Mouse (Mus musculus): ENCODE data around the gene Lrrc56.

The Lrrc56 gene

DNA sequence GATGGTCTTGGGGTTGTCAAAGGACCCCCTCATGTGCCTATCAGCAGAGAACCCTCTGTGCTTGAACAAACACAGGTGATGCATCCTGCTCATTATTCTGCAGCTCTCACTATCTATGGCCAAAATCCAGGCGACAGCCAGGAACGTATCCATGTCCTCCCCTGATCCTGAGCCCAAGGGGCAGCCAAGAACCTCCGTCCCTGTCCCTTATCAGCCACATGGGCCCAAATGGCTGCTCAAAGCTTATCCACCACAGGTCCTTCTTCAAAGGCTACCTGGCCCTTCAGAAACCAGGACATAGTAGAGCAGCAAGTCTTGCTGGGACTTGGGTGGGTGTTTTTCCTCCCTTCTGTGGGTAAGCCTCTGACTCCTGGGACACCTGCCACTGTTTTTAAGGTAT lies 5.8 kb upstream of the Lrrc56 start:
- Histone ChIP-seq H3K4me3 (replicated peaks; ENCODE audit: low read length) (no peak overlapping the region), H3K9me3 (ENCODE audit: low read length) (no peaks in the 10 kb centered on the region), H3K4me1 (replicated peaks; ENCODE audit: low read depth, low read length) (peaks cover 26% of the 10 kb centered on the region), H3K27me3 (ENCODE audit: insufficient read depth, low read length) (no peaks in the 10 kb centered on the region), H3K36me3 (ENCODE audit: insufficient read depth, low read length) (peaks cover 42% of the 10 kb centered on the region)
- no peak for TF ChIP-seq CTCF (conservative IDR thresholded peaks at IDR 0.05; ENCODE audit: low read length)

DNA sequence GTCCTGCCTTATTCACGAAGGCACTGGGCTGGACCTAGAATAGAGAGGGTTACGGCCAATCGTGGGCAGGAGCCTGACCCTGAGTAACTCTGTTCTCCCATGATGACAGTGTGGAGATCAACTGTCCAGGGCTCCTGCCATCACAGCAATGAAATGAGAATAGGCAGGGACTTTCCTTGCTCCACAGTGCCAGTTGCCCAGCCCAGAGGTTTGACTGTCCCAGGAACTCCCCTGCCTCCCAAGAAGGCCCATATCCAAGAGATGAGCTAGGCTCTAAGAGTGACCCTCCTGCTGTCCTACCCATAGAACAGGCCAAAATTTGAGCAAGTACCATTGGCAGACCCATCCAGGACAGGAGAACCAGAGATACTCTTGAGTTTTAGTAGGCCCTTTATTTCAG lies 5.2 kb upstream of the Lrrc56 start:
- H3K9me3 ChIP-seq (ENCODE audit: low read length): no peaks in the 10 kb centered on the region
- no peak overlapping the region for H3K4me3 ChIP-seq (replicated peaks; ENCODE audit: low read length)
- peaks cover 42% of the 10 kb centered on the region for H3K36me3 ChIP-seq (ENCODE audit: insufficient read depth, low read length)
- H3K4me1 ChIP-seq (replicated peaks; ENCODE audit: low read depth, low read length): peaks cover 26% of the 10 kb centered on the region
- no peak for TF ChIP-seq CTCF (conservative IDR thresholded peaks at IDR 0.05; ENCODE audit: low read length)
- TF ChIP-seq POU5F1 (IDR thresholded peaks at IDR 0.05; ENCODE audit: borderline replicate concordance, low read length): no peak
- TF ChIP-seq NANOG (IDR thresholded peaks at IDR 0.05; ENCODE audit: borderline replicate concordance, low read length): no peak
- H3K27me3 ChIP-seq (ENCODE audit: insufficient read depth, low read length): no peaks in the 10 kb centered on the region

DNA sequence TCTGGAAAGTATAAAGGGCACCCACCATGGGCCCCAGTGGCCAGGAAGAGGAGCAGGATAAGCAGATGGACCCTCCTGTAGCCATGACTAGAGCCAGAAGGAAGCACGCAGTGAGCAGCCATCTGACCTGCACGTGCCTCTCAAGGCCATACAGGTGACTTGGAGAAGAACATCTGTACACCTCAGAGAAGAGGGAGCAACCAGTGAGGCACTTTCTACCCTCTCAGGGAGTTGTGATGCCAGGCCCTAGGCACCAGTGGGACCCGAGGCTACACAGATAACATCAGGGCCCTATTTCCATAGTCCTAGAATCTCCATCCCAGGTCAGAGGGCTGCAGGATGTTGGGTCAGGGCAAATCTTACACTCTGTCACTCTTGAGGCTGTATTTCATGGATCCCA lies 3.7 kb upstream of the Lrrc56 start:
- no peak overlapping the region for H3K4me3 ChIP-seq (replicated peaks; ENCODE audit: low read length)
- peaks cover 35% of the 10 kb centered on the region for H3K4me1 ChIP-seq (replicated peaks; ENCODE audit: low read depth, low read length)

DNA sequence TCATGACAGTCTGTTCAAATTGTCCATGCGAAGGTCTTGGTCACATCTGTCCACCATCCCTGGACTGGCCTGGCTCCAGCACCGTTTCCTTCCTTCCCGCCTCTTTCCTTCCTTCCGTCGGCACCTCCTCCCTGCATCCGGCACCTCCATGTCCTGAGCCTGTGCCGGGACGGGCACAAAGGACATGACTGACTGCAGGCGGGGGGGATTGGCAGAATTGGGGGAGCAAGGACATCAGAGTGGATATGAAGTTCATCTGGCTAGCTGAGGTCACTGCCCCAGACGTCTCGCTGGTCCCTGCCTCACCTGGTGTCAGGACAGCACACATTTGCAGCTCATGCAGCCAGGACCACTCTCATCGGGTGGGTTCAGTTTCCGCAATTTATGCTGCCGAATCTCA lies 2.9 kb upstream of the Lrrc56 start:
- no peak for TF ChIP-seq POU5F1 (IDR thresholded peaks at IDR 0.05; ENCODE audit: borderline replicate concordance, low read length)
- no peak for TF ChIP-seq CTCF (conservative IDR thresholded peaks at IDR 0.05; ENCODE audit: low read length)
- no peak for TF ChIP-seq NANOG (IDR thresholded peaks at IDR 0.05; ENCODE audit: borderline replicate concordance, low read length)
- Histone ChIP-seq H3K4me1 (replicated peaks; ENCODE audit: low read depth, low read length) (peaks cover 42% of the 10 kb centered on the region), H3K9me3 (ENCODE audit: low read length) (no peaks in the 10 kb centered on the region), H3K27me3 (ENCODE audit: insufficient read depth, low read length) (no peaks in the 10 kb centered on the region), H3K4me3 (replicated peaks; ENCODE audit: low read length) (peak overlapping the region; percentile 96; the same call in 1 of the 2 replicates), H3K36me3 (ENCODE audit: insufficient read depth, low read length) (peaks cover 42% of the 10 kb centered on the region)

More for the DNA sequence above, 3.7 kb upstream of the Lrrc56 start:
- TF ChIP-seq POU5F1 (IDR thresholded peaks at IDR 0.05; ENCODE audit: borderline replicate concordance, low read length) (no peak), NANOG (IDR thresholded peaks at IDR 0.05; ENCODE audit: borderline replicate concordance, low read length) (no peak), CTCF (conservative IDR thresholded peaks at IDR 0.05; ENCODE audit: low read length) (no peak)
- Histone ChIP-seq H3K9me3 (ENCODE audit: low read length) (no peaks in the 10 kb centered on the region), H3K36me3 (ENCODE audit: insufficient read depth, low read length) (peaks cover 42% of the 10 kb centered on the region), H3K27me3 (ENCODE audit: insufficient read depth, low read length) (no peaks in the 10 kb centered on the region)

DNA sequence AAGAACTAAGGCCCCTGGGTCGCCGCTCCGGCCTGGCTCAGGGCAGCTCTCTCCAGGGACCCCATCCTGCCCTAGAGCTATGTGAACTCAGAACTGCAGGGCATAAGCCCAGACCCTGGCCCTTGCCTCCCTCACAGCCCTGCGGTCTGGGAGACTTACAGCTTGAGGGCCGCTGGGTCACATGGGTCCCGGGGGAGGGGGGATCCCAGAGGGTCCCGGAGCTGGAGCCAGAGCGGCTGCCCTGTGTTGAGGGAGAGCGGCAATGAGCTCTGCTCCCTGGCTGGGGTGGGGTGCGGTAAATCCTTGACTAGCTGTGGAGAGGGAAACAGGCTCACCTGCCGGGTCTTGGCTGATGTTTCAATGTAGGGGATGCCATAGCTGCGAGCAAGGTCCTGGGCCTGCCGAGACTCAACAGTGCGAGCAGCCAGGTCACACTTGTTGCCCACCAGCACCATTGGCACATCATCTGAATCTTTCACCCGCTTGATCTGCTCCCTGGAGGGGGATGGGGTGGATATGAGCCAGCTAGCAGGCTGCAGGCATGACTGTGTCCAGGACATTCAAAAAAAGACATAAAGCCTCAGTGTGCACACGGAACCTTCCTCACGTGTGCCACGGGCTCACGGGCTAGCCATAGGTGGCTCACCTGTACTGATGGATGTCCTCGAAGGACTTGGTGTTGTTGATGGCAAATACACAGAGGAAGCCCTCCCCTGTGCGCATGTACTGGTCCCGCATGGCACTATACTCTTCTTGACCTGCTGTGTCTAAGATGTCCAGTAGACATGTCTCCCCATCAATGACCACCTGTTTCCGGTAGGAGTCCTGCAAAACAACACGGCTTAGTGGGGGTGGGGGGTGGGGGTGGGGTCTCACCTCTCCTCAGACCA lies 1.9 kb upstream of the Lrrc56 start:
- Histone ChIP-seq H3K9me3 (ENCODE audit: low read length) (no peaks in the 10 kb centered on the region), H3K27me3 (ENCODE audit: insufficient read depth, low read length) (no peaks in the 10 kb centered on the region), H3K4me3 (replicated peaks; ENCODE audit: low read length) (peak overlapping the region; percentile 96), H3K4me1 (replicated peaks; ENCODE audit: low read depth, low read length) (peaks cover 45% of the 10 kb centered on the region), H3K36me3 (ENCODE audit: insufficient read depth, low read length) (peaks cover 42% of the 10 kb centered on the region)
- TF ChIP-seq NANOG (IDR thresholded peaks at IDR 0.05; ENCODE audit: borderline replicate concordance, low read length) (no peak), POU5F1 (IDR thresholded peaks at IDR 0.05; ENCODE audit: borderline replicate concordance, low read length) (no peak), CTCF (conservative IDR thresholded peaks at IDR 0.05; ENCODE audit: low read length) (no peak)

DNA sequence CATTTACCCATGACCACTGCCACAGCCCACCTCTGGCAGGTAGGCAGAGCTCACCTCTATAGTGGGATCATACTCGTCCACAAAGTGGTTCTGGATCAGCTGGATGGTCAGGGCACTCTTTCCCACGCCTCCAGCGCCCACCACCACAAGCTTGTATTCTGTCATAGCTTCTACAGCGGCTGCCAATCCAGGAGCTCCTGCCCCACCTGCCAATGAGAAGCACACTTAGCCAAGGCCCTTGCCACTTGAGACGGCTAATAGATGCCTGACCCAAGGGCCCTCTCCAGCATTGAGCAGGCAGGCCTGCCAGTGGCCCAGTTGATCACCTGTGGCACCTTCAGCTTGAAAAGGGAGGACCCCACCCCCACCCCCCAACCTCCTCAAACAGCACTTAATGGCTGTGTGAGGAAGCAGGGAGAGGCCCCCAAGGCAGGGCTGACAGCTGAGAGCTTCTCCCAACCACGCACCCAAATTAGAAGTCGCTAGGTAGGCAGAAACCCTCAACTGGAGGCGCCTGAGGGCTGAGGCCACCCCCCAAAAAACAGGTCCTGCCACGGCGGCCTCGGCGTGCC lies 1.1 kb upstream of the Lrrc56 start:
- Histone ChIP-seq H3K4me1 (replicated peaks; ENCODE audit: low read depth, low read length) (peaks cover 45% of the 10 kb centered on the region), H3K9me3 (ENCODE audit: low read length) (no peaks in the 10 kb centered on the region), H3K27me3 (ENCODE audit: insufficient read depth, low read length) (no peaks in the 10 kb centered on the region), H3K36me3 (ENCODE audit: insufficient read depth, low read length) (peaks cover 46% of the 10 kb centered on the region), H3K4me3 (replicated peaks; ENCODE audit: low read length) (peak overlapping the region; percentile 96)
- TF ChIP-seq NANOG (IDR thresholded peaks at IDR 0.05; ENCODE audit: borderline replicate concordance, low read length) (no peak), POU5F1 (IDR thresholded peaks at IDR 0.05; ENCODE audit: borderline replicate concordance, low read length) (no peak), CTCF (conservative IDR thresholded peaks at IDR 0.05; ENCODE audit: low read length) (no peak)

DNA sequence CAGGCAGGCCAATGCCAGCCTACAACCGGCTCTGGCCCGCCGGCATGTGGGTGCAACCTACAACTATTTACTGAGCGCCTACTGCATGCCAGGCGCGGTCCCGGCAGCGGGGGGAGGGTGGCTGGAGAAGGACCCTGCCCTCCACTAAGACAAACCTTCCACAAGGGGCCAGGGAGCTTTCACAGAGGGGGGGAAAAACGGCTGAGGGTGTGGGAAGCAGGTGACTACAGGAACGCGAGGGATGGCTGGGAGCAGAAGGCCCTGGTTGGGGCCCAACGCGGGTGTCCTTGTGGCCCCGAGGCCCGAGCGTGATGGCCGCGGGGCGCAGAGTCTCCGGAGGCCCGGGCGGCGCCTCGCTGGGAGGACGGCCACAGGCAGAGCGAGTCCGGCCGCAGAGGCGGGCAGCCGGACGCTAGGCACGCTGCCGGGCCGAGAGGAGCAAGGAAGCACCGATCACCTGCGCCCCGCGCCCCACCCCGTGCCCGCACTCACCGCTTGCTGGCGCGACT lies 555 bp upstream of the Lrrc56 start:
- TF ChIP-seq NANOG (IDR thresholded peaks at IDR 0.05; ENCODE audit: borderline replicate concordance, low read length) (no peak), POU5F1 (IDR thresholded peaks at IDR 0.05; ENCODE audit: borderline replicate concordance, low read length) (no peak), CTCF (conservative IDR thresholded peaks at IDR 0.05; ENCODE audit: low read length) (no peak)
- Histone ChIP-seq H3K4me3 (replicated peaks; ENCODE audit: low read length) (peak overlapping the region; percentile 96), H3K9me3 (ENCODE audit: low read length) (no peaks in the 10 kb centered on the region), H3K4me1 (replicated peaks; ENCODE audit: low read depth, low read length) (peaks cover 45% of the 10 kb centered on the region), H3K27me3 (ENCODE audit: insufficient read depth, low read length) (no peaks in the 10 kb centered on the region), H3K36me3 (ENCODE audit: insufficient read depth, low read length) (peaks cover 49% of the 10 kb centered on the region)

DNA sequence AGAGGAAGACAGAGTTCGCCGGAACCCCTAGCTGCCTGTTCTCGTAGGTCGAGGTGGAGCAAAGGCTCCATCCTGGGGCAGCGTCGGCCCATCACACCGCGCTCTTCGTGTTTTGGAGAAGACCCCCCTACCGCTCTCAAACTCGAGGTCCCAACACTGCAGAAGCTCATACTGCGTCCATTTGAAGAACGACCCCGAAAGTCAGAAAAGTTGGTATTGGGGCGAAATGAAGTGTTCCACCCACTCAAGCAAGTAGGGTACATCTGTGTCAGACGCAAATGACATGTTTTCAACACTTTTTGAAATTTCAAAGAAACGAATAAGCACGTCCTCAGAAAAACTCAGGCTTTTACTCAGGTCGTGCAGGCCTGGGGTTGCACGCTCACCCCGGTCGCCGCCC lies 452 bp downstream of the Lrrc56 start:
- no peaks in the 10 kb centered on the region for H3K27me3 ChIP-seq (ENCODE audit: insufficient read depth, low read length)
- H3K4me1 ChIP-seq (replicated peaks; ENCODE audit: low read depth, low read length): peaks cover 45% of the 10 kb centered on the region
- TF ChIP-seq POU5F1 (IDR thresholded peaks at IDR 0.05; ENCODE audit: borderline replicate concordance, low read length): no peak
- no peak for TF ChIP-seq NANOG (IDR thresholded peaks at IDR 0.05; ENCODE audit: borderline replicate concordance, low read length)
- TF ChIP-seq CTCF (conservative IDR thresholded peaks at IDR 0.05; ENCODE audit: low read length): no peak
- no peaks in the 10 kb centered on the region for H3K9me3 ChIP-seq (ENCODE audit: low read length)
- H3K4me3 ChIP-seq (replicated peaks; ENCODE audit: low read length): peak overlapping the region; percentile 96
- H3K36me3 ChIP-seq (ENCODE audit: insufficient read depth, low read length): peaks cover 41% of the 10 kb centered on the region
